Mouse (Mus musculus) lung, embryonic 15.5 days (tissue): Measurements from ENCODE around the gene Krt32. TPM values are rescaled to one million over a fixed set of nuclear protein-coding genes. Genes with fewer than 3 reads are reported as not detected.

Source experiments
- ATAC-seq: fragments of 200-750 bp; cut with Nextera tagmentation; 2 replicates; pipeline ENCODE4 v1.8.0; 2017; ENCODE audit warnings: moderate number of reproducible peaks, borderline replicate concordance; ENCODE audit not compliant: low FRiP score, low TSS enrichment; ENCODE audit errors: extremely low read depth
- H3K27ac ChIP-seq: fragments of 300-500 bp; sonication (generic); 2 replicates; pipeline ENCODE4 v1.5.1; 2015; ENCODE audit warnings: moderate library complexity, mild to moderate bottlenecking, inconsistent platforms
- H3K27me3 ChIP-seq: fragments of 300-500 bp; sonication (generic); 2 replicates; pipeline ENCODE4 v1.6.1; 2015; ENCODE audit warnings: inconsistent platforms
- H3K36me3 ChIP-seq: fragments of 300-500 bp; sonication (generic); 2 replicates; pipeline ENCODE4 v1.6.1; 2015; ENCODE audit warnings: inconsistent platforms
- H3K4me1 ChIP-seq: fragments of 300-500 bp; sonication (generic); 2 replicates; pipeline ENCODE4 v1.6.1; 2015; ENCODE audit warnings: inconsistent platforms
- H3K4me2 ChIP-seq: fragments of 300-500 bp; sonication (generic); 2 replicates; pipeline ENCODE4 v1.6.1; 2015; ENCODE audit warnings: inconsistent platforms, mild to moderate bottlenecking, moderate library complexity
- H3K4me3 ChIP-seq: fragments of 300-500 bp; sonication (generic); 2 replicates; pipeline ENCODE4 v1.5.1; 2015; ENCODE audit warnings: mild to moderate bottlenecking, inconsistent platforms
- H3K9ac ChIP-seq: fragments of 300-500 bp; sonication (generic); 2 replicates; pipeline ENCODE4 v1.6.1; 2015; ENCODE audit warnings: inconsistent platforms
- H3K9me3 ChIP-seq: fragments of 300-500 bp; sonication (generic); 2 replicates; pipeline ENCODE4 v1.6.1; 2016; ENCODE audit warnings: inconsistent platforms
- WGBS: fragments of 180-500 bp; shearing (Covaris S2); methylation state at CpG from one replicate; pipeline ENCODE4 v1.1.7; 2015; 5-methylcytosine and 5-hydroxymethylcytosine counted together
- polyA plus RNA-seq: library from polyadenylated mRNA; unstranded; fragments of >200 nt; fragmentation: Nextera tagmentation; extraction: Ambion mirVana; gene quantifications from 2 replicates; pipeline ENCODE4 v1.2.1, GENCODE M21; 2015

Krt32 gene
- polyA plus RNA-seq, 1 experiment from 2014 or later: not detected

GRCm38 (mm10) chr11:100041454-100041853, 46.6 kb downstream of the Krt32 start, which contains the start of gene Krt34:
Gene Krt34 (minus strand): TSS chr11:100041554.
- WGBS: 87% methylated on average over 6 of the region's 6 CpGs
- Histone ChIP-seq H3K4me3 (no peak within 1 kb of the TSS), H3K9ac (no peak within 1 kb of the TSS), H3K4me1 (no peaks in the 10 kb centered on the region), H3K27me3 (no peaks in the 10 kb centered on the region), H3K4me2 (no peak within 1 kb of the TSS), H3K36me3 (no peaks in the 10 kb centered on the region), H3K9me3 (no peaks in the 10 kb centered on the region), H3K27ac (no peak within 1 kb of the TSS)
- ATAC-seq: no peak

Other genes with a start within 250 kb of the Krt32 start
- gene Krtap4-16, start 236.6 kb downstream of the Krt32 start, polyA plus RNA-seq: not detected in 2 replicates
- not detected in 2 replicates for gene Gm11568, start 230.3 kb downstream of the Krt32 start, polyA plus RNA-seq
- not detected in 2 replicates for gene Gm11559, start 223.8 kb downstream of the Krt32 start, polyA plus RNA-seq
- not detected in 2 replicates for gene Krtap9-1, start 214.8 kb downstream of the Krt32 start, polyA plus RNA-seq
- gene Gm11567, start 209.0 kb downstream of the Krt32 start, polyA plus RNA-seq: not detected in 2 replicates
- not detected in 2 replicates for gene Krtap31-1, start 180.3 kb downstream of the Krt32 start, polyA plus RNA-seq
- gene Gm11565, start 173.5 kb downstream of the Krt32 start, polyA plus RNA-seq: not detected in 2 replicates
- gene Krtap31-2, start 151.9 kb downstream of the Krt32 start, polyA plus RNA-seq: not detected in 2 replicates
- not detected in 2 replicates for gene Krtap9-5, start 139.8 kb downstream of the Krt32 start, polyA plus RNA-seq
- gene Krtap29-1, start 109.2 kb downstream of the Krt32 start, polyA plus RNA-seq: not detected in 2 replicates
- gene Krtap16-1, start 101.6 kb downstream of the Krt32 start, polyA plus RNA-seq: not detected in 2 replicates
- gene Krtap17-1, start 94.2 kb downstream of the Krt32 start, polyA plus RNA-seq: 1.6 and 2.3 TPM in 2 replicates
- not detected in 2 replicates for gene Krt33a, start 72.0 kb downstream of the Krt32 start, polyA plus RNA-seq
- gene Krt33b, start 58.4 kb downstream of the Krt32 start, polyA plus RNA-seq: not detected in 2 replicates
- 0.34 TPM in 1 of 2 replicates, not detected in the other for gene Krt34, start 46.7 kb downstream of the Krt32 start, polyA plus RNA-seq
- 0.10 TPM in 1 of 2 replicates, not detected in the other for gene Krt31, start 37.7 kb downstream of the Krt32 start, polyA plus RNA-seq
- not detected in 2 replicates for gene Krt35, start 8.0 kb upstream of the Krt32 start, polyA plus RNA-seq
- 0.13 and 0.20 TPM in 2 replicates for gene Krt36, start 17.4 kb upstream of the Krt32 start, polyA plus RNA-seq
- gene Krt13, start 33.3 kb upstream of the Krt32 start, polyA plus RNA-seq: 4.0 and 7.4 TPM in 2 replicates
- 49.1 and 59.3 TPM in 2 replicates for gene Krt15, start 47.7 kb upstream of the Krt32 start, polyA plus RNA-seq
- gene Krt19, start 60.4 kb upstream of the Krt32 start, polyA plus RNA-seq: 253 and 264 TPM in 2 replicates
- gene Krt9, start 105.0 kb upstream of the Krt32 start, polyA plus RNA-seq: not detected in 2 replicates
- 1.2 and 2.6 TPM in 2 replicates for gene Krt14, start 119.3 kb upstream of the Krt32 start, polyA plus RNA-seq
- not detected in 2 replicates for gene Krt16, start 160.7 kb upstream of the Krt32 start, polyA plus RNA-seq
- 7.5 and 18.2 TPM in 2 replicates for gene Krt17, start 172.8 kb upstream of the Krt32 start, polyA plus RNA-seq
- gene Krt42, start 181.6 kb upstream of the Krt32 start, polyA plus RNA-seq: not detected in 2 replicates
- 1,642 and 1,646 TPM in 2 replicates for gene Eif1, start 231.7 kb upstream of the Krt32 start, polyA plus RNA-seq
- gene Gast, start 246.2 kb upstream of the Krt32 start, polyA plus RNA-seq: not detected in 2 replicates